Comparison of ENCODE assay signal across 13 mouse cellular contexts in the genomic region with DNA sequence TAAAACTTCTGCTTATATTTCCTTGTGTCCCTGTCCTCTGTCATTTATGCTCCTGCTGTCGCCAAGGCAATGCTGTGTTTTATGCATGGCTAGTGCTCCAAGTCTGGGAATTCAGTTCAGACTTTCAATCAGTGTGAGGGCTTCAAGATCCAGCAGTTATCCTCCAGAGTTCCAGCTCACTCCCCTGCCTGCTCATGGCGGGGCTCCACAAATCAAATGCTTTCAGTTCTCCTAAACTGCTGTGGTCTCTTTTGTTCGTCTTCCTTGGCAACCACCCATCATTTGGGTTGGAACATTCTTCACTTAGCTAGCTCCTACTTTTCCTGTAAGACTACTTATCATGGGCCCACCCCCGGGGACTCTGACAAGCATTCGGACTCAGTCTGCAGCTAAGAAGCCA.
DNase-seq lines count a peak whose midpoint lies in the region; ATAC-seq and TF ChIP-seq lines count a peak whose summit lies in the region.
"Had no signal": no experiment of that assay in that cellular context is flagged by ENCODE, and none has a peak within 500 bp of the region (broad histone marks: within the 10 kb centered on the region; RNA-seq: fewer than 3 reads in every experiment).

No protein-coding gene starts in this region.

- no peak overlapping the region for H3K4me3 ChIP-seq in embryonic facial prominence, embryonic 14.5 days (ENCODE audit: low read depth, low read length)
- no peak overlapping the region for H3K4me3 ChIP-seq in embryonic facial prominence, embryonic 10.5 days
- H3K4me3 ChIP-seq in hindbrain, embryonic 16.5 days (ENCODE audit: low read length), result no peak overlapping the region
- no peak overlapping the region for H3K4me3 ChIP-seq in gastrocnemius, adult 2 months
- H3K4me3 ChIP-seq: embryonic facial prominence, embryonic 13.5 days; heart, embryonic 13.5 days; limb, embryonic 13.5 days had no signal

- no peak overlapping the region for H3K4me2 ChIP-seq in embryonic facial prominence, embryonic 14.5 days (ENCODE audit: low read depth, low read length)
- H3K4me2 ChIP-seq in hindbrain, embryonic 16.5 days (ENCODE audit: low read length), result peak overlapping the region; percentile 11; the same call in 1 of the 2 replicates
- H3K4me2 ChIP-seq: embryonic facial prominence, embryonic 13.5 days; heart, embryonic 13.5 days; limb, embryonic 13.5 days had no signal

- intact Hi-C loops in gastrocnemius, adult 2 months (cut with DNase I), result no loop called here

- no peak overlapping the region for H3K9ac ChIP-seq in embryonic facial prominence, embryonic 14.5 days (ENCODE audit: low read depth, low read length)
- H3K9ac ChIP-seq in hindbrain, embryonic 16.5 days (ENCODE audit: low read depth, low read length), result no peak overlapping the region
- H3K9ac ChIP-seq: embryonic facial prominence, embryonic 13.5 days; heart, embryonic 13.5 days; limb, embryonic 13.5 days had no signal

- no peaks in the 10 kb centered on the region for H3K36me3 ChIP-seq in embryonic facial prominence, embryonic 14.5 days (ENCODE audit: control insufficient read depth, insufficient read depth, low read length)
- no peaks in the 10 kb centered on the region for H3K36me3 ChIP-seq in embryonic facial prominence, embryonic 10.5 days (replicated peaks)
- H3K36me3 ChIP-seq in hindbrain, embryonic 16.5 days (ENCODE audit: control insufficient read depth, insufficient read depth, low read length), result no peaks in the 10 kb centered on the region
- H3K36me3 ChIP-seq: embryonic facial prominence, embryonic 13.5 days; heart, embryonic 13.5 days; limb, embryonic 13.5 days had no signal

- ATAC-seq in embryonic facial prominence, embryonic 14.5 days (ENCODE audit: low read depth), result peak; percentile 37; the same call in 1 of the 2 replicates
- ATAC-seq in hindbrain, embryonic 16.5 days, result peak; percentile 91
- ATAC-seq: intestine, embryonic 16.5 days had no signal

- no peaks in the 10 kb centered on the region for H3K9me3 ChIP-seq in embryonic facial prominence, embryonic 14.5 days (ENCODE audit: control insufficient read depth, low read length)
- no peaks in the 10 kb centered on the region for H3K9me3 ChIP-seq in embryonic facial prominence, embryonic 10.5 days
- no peaks in the 10 kb centered on the region for H3K9me3 ChIP-seq in hindbrain, embryonic 16.5 days (ENCODE audit: control insufficient read depth, low read length)
- H3K9me3 ChIP-seq: embryonic facial prominence, embryonic 13.5 days; heart, embryonic 13.5 days; limb, embryonic 13.5 days had no signal

- WGBS in embryonic facial prominence, embryonic 14.5 days, result 55% methylated on average over 5 of the region's 5 CpGs
- WGBS in embryonic facial prominence, embryonic 10.5 days, result 74% methylated on average over 5 of the region's 5 CpGs
- WGBS in hindbrain, embryonic 16.5 days, result 25% methylated on average over 5 of the region's 5 CpGs

- DNase-seq in embryonic facial prominence, embryonic 14.5 days (ENCODE audit: low spot score), result peak; percentile 78
- DNase-seq in embryonic facial prominence, embryonic 10.5 days (ENCODE audit: low spot score), result no peak
- DNase-seq in kidney, postnatal 4 days, result peak; percentile 6 to 24
- no peak for DNase-seq in kidney, postnatal 36 days
- DNase-seq in Muller cell, postnatal 12 days (ENCODE audit: inconsistent ontology term), result peak; percentile 80
- DNase-seq in gastrocnemius, adult 2 months, result no peak
- no peak for DNase-seq in thymus, postnatal 10 days (ENCODE audit: low spot score in 2 of 2)
- DNase-seq: thymus, postnatal 14 days had no signal

- no peaks in the 10 kb centered on the region for H3K27me3 ChIP-seq in embryonic facial prominence, embryonic 14.5 days (replicated peaks; ENCODE audit: control insufficient read depth, insufficient read depth, low read length)
- 0 out of 2 replicates have a peak, but pooled peaks cover 4% of the 10 kb centered on the region for H3K27me3 ChIP-seq in embryonic facial prominence, embryonic 10.5 days (replicated peaks; ENCODE audit: low read depth, poor library complexity, severe bottlenecking)
- no peaks in the 10 kb centered on the region for H3K27me3 ChIP-seq in hindbrain, embryonic 16.5 days (replicated peaks; ENCODE audit: control insufficient read depth, insufficient read depth, low read length)
- H3K27me3 ChIP-seq: embryonic facial prominence, embryonic 13.5 days; heart, embryonic 13.5 days had no signal

- no peak for TF ChIP-seq CTCF in gastrocnemius, adult 2 months (IDR thresholded peaks at IDR 0.05)

- no peaks in the 10 kb centered on the region; the same call in 1 of the 2 replicates for H3K4me1 ChIP-seq in embryonic facial prominence, embryonic 14.5 days (ENCODE audit: control insufficient read depth, insufficient read depth, low read length)
- H3K4me1 ChIP-seq in embryonic facial prominence, embryonic 10.5 days, result peaks cover 3% of the 10 kb centered on the region; the same call in 1 of the 2 replicates
- no peaks in the 10 kb centered on the region for H3K4me1 ChIP-seq in hindbrain, embryonic 16.5 days (ENCODE audit: control insufficient read depth, insufficient read depth, low read depth, low read length)
- H3K4me1 ChIP-seq: limb, embryonic 13.5 days had no signal

- H3K27ac ChIP-seq in embryonic facial prominence, embryonic 14.5 days (replicated peaks; ENCODE audit: low read depth, low read length), result no peak overlapping the region
- H3K27ac ChIP-seq in embryonic facial prominence, embryonic 10.5 days (replicated peaks), result no peak overlapping the region
- peak overlapping the region; percentile 71 for H3K27ac ChIP-seq in hindbrain, embryonic 16.5 days (ENCODE audit: low read depth, low read length)
- H3K27ac ChIP-seq in gastrocnemius, adult 2 months, result no peak overlapping the region
- H3K27ac ChIP-seq: embryonic facial prominence, embryonic 13.5 days; heart, embryonic 13.5 days; limb, embryonic 13.5 days had no signal

Comparison
In these comparisons a context has a peak if more than half of its experiments do, and no peak if none do; other contexts are left out.
1. DNase-seq: peak in embryonic facial prominence, embryonic 14.5 days (single experiment), kidney, postnatal 4 days (2 of 2) and Muller cell, postnatal 12 days (single experiment); none in embryonic facial prominence, embryonic 10.5 days (single experiment), kidney, postnatal 36 days (0 of 2), gastrocnemius, adult 2 months (single experiment) and thymus, postnatal 10 days (0 of 2).